Mouse (Mus musculus): ENCODE data around the gene Sult6b2. TPM values are rescaled to one million over a fixed set of nuclear protein-coding genes. Genes with fewer than 3 reads are reported as not detected.

Gene Sult6b2
- total RNA-seq, 2 experiments from 2014 or later: not detected

DNA sequence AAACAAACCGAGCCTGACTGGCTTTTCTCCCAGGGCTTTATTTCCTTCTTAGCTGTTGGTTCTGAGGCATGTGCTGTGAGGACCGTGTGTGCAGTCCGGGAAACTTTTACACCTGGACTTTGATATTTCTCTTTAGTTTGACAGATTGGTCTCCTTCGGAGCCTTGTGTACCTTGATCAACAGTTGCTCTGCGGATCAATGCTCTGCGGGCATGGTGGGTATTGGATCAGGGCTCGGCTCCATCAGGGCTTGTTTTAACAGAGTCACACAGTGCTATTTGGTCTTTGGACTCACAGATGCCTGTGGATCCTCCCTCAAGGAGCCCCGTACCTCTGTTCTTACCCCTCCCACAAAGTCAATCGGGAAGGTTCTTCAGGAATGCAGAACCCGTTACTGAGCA is 9.7 kb upstream of the Sult6b2 start:
- intact Hi-C loops (cut with DNase I): loop anchor here (2.0 kb wide), 1 partner anchor 35 kb away; no protein-coding TSS in a partner anchor

DNA sequence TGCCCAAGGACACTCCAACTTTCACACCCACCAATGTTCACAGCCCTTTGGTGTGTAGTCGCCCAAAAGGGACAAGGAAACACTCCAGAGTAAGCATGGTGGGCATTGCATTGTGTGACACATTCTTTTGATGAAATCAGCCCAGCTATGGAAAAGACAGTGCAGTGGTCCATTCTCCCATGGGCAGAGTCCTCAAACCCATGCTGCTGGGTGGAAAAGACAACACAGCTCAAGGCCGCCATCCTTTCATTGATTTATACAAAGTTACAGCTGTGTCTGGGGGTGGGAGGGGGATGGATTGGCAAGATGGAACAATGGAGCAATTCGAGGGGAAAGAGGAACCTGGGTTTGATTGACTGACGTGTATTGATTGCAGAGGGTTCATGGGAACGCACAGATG is 8.7 kb upstream of the Sult6b2 start:
- DNase-seq: no peak
- intact Hi-C loops (cut with DNase I): no loop called here

More for the DNA sequence above, 9.7 kb upstream of the Sult6b2 start:
- DNase-seq: no peak

DNA sequence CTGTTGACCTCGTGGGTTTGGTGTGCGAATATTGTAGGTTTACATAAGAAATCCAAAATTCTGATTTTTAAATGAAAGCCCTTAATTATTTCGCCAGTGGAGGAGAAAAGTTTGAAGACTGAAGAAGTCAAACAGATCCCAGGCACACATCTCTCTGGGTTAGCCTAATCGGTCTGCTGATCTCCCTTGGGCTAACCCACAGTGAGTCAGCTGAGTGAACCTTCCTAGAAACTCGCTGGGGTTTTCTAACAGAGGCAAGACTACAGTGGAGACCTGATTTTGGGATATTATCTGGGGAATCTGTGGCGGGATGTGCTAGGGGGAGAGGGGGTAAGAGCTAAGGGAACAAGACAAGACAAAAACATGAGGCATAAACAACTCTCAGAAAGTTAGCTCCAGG is 5.9 kb upstream of the Sult6b2 start:
- intact Hi-C loops (cut with DNase I): no loop called here
- DNase-seq: no peak

DNA sequence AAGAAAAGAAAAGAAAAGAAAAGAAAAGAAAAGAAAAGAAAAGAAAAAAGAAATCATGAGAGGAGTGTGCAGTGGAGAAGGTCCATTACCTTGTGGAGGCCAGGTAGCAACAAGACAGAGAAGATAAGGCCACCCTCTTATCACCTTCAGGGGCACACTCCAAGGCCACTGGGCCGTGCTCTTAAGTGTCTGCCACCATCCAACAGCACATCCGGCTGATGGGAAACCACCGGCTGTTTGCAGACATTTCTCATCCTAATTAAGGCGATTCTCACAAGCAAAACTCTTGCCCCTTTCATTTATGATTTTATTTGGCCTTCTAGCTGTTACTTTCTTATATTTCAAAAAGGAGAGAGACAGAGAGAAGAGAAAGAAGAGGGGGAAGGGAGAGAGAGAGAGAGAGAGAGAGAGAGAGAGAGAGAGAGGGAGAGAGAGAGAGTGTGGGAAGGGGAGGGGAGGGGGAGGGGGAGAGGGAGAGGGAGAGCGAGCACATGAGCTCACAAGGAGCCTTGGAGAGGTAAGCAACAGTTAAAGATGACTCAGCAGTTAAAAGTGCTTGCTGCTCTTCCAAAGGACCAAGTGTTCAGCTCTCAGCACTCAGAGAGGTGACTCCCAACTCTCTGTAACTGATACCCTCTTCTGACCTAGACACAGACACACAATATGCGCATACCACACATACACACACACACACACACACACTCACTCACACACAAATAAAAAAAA is 5.2 kb upstream of the Sult6b2 start:
- intact Hi-C loops (cut with DNase I): no loop called here
- DNase-seq: no peak

DNA sequence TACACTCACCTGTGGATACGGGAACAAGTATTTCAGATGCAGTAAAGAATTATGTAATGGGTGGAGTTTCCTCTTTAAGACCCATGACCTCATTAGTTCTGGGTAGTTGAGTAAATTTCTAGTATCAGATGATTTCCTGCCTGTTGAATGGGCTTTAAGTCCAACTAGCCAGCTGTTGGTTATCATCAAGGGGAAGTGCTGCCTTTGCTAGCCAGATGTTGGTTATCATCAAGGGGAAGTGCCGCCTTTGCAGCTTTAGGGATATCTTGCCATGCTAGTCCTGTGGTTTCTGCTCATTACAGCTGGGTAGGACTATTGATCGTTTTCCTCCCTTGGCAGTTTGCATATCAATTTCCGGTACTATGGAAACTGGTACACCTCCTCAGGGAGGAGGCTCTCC is 2.0 kb upstream of the Sult6b2 start:
- intact Hi-C loops (cut with DNase I): no loop called here
- no peak for DNase-seq

DNA sequence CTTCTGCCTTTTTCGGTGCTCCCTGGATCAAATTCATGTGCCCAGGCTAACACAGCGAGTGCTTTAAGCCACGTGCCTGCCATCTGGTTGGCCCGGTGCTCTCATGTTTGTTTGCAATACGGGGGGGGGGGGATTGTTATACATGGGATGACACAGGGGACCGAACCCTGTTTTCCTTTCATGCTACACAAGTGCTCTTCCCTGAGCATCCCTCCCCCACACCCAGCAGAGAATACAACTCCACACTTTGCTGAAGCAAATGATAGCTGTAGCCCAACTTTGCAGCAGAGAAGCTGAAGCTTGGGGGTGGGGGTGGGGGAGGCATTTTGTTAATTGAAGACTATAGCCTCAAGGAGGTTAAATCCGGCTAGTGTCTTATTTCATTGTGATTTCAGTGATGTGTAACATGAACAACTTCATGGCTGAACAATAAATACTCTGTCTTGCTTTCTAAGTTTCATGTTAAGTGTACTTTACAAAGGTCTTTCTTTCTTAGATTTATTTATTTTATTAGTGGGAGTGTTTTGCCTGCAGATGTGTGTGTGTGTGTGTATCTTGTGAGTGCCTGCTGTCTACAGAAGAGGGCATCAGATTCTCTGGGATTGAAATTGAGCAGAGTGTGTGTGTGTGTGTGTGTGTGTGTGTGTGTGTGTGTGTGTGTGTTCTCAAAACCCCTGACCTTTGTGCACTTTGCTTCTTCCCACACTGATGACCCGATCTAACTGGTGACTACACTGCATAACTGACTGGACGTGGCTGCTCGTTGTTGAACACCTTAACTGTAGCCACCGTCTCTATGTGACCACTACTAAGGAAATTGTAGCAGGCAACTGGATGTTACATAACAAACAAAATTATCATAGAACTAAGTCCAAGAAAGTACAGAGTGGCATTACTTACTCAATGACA is 1.4 kb downstream of the Sult6b2 start:
- intact Hi-C loops (cut with DNase I): no loop called here
- no peak for DNase-seq

DNA sequence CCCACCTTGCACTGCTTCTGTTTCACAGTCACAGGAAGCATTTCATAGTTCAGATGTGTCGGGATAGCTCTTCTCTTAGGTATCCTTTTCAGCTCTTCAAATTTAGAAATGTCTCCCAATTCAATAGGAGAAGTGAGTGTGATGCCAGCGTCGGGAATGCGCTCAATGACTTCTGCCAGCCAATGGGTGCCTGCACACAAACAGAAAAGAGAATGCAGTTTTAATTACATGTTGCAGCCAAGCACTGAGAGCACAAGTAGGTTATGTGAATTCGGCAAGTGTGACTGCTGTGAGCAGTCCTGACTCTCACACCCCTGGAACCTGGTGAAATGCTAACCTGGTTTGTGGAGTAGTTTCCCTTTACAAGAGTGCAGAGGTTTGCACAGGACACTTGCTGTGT is 2.6 kb downstream of the Sult6b2 start:
- intact Hi-C loops (cut with DNase I): no loop called here
- DNase-seq: no peak

DNA sequence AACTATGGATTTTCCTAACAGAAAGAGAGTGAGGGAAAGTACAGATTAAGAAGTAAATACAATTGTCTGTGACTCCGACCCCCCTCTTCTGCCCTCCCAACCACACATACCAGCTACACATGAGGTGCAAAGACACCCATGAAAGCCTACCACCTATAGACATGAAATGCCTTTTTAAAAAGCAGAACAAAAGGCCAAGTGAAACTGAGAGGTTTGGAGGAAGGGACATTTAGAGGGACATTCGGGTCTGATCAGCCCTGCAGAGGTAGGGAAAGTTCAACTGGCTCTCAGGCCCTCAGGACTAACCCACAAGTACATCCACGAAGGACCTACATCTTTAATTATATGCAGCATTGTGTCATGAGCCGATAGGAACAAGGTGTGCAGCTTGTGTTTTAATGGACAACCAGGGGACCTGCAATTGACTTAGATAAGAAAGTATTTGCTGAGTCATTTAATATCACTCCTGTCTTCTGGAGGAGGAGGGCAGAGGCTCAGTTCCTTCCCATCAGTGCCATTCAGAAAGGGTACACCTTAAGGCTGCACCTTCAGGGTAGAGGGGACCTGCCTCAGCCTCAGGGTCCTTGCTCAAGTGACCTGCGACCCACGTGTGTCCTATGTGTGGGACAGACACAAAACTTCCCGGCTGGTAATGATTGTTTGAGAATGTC is 4.5 kb downstream of the Sult6b2 start:
- intact Hi-C loops (cut with DNase I): no loop called here
- DNase-seq: no peak

DNA sequence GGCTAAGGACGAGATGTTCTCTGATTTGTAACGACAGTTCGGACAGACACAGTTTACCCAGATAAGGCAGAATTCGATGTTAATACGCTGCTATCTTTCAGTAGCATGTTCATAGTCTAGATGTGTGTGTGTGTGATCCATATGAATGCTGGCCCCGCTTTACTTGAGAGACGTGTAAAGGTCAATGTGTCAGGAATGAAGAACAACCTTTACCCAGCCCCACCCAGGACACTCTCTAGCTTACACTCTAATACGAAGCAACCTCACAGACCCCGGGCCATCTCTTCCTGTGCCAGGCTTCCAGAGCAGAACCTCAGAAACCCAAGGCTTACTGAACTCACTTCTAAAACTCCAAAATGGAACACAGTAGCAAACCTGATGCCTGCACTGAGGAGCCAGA is 5.5 kb downstream of the Sult6b2 start:
- no peak for DNase-seq
- intact Hi-C loops (cut with DNase I): no loop called here

DNA sequence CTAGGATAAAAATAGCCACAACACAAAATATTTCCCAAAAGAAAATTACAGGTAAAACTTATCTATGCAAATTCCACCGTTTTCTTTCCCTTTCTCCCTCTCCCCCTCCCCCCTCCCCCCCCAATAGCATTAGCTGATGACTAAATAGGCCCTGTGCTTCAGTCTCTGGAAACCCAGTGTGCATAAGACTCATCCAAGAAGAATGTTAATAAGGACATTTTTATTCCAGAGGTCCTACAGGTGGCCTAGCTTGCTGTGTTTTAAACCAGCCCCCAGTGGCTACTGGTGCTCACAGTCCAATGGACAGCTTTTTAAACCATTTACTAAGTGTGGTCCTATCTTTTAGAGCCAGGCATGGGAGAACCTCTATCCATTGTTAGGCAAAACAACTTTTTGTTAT is 6.3 kb downstream of the Sult6b2 start:
- no peak for DNase-seq
- intact Hi-C loops (cut with DNase I): no loop called here

DNA sequence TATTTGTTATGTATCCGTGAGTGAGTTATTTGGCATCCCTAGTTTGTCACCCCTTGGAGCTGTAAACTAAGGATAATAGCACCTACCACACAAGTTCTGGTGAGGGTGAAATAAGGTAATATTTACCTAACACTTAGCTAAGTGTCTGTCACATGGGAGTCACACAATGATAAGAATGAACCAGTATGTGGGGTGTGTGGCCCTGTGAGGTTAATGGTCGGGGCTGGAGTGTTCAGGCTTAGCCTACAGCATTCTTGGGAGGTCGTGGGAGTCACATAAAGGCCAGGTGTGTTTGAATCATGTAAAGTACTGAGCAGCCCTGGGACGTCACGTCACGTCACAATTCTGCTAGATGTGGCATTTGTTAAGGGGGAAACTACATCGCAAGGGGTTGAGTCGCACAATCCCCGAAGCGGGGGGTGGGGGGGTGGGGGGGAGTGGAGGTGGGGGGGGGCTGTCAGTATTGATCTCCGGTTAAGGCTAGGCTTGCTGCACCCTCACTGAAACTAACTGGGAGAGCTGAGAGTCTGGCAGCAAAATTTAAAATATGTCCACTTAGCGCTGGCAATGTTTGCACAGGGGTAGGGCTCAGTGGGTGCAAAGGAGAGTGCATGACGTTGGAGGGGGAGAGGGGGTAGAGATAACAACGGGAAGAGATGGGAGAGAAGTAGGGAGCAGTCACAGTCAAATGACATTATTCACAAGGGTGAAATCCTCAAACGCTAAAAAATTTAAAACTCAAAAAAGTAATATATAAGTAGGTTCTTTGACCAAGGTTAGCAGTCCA is 8.5 kb downstream of the Sult6b2 start:
- DNase-seq: no peak
- intact Hi-C loops (cut with DNase I): no loop called here

DNA sequence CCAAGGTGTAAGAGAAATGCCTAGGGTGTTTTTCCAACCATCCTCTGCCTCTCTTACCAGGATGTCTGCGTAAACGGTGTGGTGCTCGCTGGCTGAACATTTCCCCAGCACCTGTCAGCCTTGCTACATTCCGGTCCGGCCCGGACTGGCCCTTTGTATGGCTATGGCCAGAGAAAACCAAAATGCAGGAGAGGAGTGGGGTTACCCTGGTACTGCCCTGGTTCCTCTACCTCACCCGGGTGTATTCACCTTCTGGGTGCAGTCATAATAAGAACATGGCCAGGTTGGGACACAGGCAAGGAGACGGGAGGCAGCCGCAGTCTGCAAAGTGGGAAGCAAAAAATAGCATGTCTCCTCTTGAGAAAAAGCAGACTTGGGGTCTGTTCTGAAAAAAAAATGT is 9.2 kb downstream of the Sult6b2 start:
- intact Hi-C loops (cut with DNase I): no loop called here
- no peak for DNase-seq

DNA sequence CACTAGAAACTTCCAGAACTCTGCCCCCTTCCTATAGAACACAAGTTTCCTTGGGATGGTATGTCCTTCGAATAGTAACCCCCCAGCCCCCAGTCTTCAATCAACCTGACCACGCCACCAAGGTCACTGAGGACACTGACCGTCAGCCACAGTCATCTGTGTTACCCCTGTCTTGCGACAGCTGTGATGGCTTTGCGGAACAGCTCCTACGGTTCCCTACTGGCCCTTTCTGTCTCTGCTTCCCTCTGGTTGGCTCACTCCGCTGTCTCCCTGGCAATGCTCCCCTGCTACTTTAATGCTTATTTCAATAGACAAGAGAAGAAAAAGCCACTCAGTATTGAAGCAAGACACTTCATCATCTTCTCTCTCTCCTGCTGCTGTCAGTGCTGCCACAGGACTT is 10.8 kb downstream of the Sult6b2 start:
- no peak for DNase-seq
- intact Hi-C loops (cut with DNase I): no loop called here

DNA sequence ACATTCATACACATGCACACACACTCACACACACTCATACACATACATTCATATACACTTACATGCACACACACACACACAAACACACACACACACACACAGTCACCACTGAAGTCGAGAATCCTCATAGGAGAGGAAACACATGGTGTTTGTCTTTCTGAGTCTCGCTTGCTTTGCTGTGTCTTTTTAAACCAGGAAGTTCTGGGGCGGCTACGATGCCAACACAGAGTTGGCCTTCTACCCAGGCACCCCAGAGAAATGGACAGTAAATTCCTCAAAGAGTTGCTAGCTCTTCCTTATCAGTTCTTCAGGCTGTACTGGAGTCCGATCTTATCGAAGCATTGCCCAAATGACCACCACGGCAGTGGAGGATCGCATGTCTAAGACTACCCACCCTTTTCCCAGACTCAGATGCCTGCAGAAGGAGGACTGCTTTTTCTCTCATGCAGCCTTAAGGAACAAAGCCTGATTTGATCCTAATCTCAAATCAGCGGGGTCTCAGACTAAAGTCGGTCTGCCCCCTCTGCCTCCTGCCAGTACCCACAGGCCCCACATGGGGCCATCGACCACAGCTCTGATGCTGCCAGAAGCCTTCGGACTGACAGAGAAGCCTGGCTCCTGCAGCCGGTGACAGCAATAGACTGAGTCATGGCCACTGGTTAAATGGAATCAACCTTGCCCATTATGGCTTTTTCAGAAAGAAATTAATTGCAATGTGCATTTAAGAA is 11.9 kb downstream of the Sult6b2 start:
- intact Hi-C loops (cut with DNase I): no loop called here
- no peak for DNase-seq

DNA sequence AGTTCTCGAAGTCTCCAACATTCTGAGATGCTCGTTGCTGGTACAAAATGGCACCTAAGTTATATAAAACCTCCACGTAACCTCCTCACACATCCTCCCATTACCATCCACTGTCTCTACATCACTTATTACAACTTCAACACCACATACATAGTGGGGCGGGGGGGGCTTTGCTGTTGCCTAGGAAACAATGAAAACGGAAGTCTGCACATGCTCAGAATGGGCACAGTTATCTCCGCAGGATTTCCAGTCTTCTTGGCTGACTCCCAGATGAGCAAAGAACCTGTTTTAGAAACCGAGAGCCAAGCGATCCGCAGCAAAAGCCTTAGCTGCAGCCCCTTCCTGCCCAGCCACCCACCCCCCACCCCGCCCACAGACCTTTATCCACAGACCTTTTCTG is 14.6 kb downstream of the Sult6b2 start:
- DNase-seq: no peak
- intact Hi-C loops (cut with DNase I): no loop called here

DNA sequence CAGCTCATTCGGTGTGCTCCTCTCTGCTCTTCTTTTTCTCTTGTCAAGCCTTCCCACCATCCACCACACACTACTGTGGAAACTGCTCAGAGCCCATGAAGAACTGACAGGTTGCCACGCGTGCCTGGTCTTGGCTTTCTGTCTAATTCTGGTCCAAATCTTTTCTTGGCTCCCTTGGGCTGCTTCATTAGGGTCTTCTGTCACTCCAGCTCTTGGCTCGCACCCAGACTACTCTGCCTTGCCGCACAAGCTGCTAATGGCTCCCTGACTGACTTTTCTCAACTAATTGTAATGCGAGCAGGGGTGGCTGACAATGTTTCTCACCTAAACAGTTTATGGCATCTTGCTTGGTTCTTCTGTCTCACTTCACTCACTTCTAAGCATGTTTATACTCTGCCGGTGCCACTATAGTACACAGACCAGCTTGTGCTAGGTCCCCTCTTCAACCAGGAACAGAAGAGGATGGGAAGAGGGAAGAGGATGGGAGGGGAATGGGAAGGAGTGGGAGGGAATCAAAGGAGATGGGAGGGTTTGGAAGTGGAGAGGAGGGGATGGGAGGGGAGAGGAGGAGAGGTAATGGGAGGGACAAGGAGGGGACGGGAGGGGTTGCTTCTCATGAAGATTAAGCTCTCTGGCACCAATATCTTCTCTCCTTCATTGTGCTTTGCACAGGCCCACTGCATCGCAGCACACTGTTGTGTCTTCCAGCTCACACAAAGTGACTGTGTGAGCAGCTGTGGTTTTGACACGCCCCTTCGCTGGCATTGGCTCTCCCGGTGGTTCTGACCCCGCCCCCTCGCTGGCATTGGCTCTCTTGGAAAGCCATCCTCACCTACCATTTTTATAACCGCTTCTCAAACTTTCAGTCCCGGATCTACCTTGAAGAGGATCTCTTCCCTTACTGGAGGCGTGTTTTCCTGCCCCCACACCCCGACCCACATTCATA is 16.0 kb downstream of the Sult6b2 start:
- intact Hi-C loops (cut with DNase I): no loop called here

DNA sequence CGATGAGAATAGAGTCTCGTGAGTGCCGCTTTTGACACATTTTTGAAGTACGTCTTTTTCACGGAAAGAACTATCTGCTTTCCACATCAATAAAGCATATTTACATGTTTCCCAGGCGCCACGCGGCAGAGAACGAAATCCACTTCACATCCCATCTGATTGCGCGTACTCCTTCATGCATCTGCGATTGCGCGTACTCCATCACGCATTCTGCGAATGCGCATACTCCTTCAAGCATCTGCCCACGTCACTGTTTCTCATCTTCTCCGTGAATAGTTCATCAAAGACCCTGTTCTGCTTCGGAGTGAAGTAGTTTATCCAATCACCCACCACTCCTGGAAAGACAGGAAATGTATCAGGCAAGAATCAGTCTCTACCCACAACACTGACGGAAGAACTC is 18.2 kb downstream of the Sult6b2 start:
- intact Hi-C loops (cut with DNase I): no loop called here
- DNase-seq: no peak

More for the DNA sequence above, 16.0 kb downstream of the Sult6b2 start:
- DNase-seq: no peak

DNA sequence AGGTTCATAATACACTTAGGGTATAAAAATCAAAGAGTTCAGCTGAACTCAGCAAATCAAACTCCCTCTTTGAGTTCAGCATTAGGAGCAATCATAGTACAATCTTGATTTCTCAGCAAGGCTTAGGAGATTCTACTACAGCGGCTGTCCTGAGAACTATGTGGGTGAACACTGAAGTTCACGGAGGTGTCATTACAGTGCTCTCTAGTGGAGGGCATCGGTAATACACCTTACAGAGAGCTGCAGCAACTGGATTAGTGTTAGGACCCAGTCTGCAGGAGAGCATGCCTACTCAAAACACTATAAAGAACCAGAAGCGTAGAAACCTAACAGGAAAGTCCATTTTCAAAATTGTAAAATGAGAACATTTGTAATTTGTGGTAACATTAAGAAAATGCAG is 19.0 kb downstream of the Sult6b2 start:
- intact Hi-C loops (cut with DNase I): no loop called here
- no peak for DNase-seq

DNA sequence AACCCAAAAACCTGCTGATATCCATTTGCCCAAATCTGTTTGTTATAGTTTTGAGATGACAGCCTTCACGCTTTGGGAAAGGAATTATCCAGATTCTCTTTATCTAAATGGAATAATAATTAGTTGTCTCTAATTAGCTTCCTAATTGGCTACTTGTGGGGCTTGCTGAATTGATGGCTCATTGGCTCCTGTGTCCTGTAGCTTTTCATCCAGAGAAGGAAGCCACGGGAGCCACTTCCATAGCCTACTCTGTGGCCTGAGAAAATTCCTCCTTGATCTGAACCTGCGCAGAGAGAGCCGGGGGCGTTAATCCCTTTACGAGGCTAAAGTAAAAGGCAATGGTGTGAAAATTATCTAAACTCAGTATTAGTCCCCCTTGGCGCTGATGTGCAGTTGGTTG is 23.0 kb downstream of the Sult6b2 start:
- intact Hi-C loops (cut with DNase I): no loop called here
- DNase-seq: no peak

All from gastrocnemius, postnatal 36 days (tissue).